Mouse (Mus musculus) cortical plate, adult 2 months (tissue): ENCODE results near the gene Krtap9-3.

Experiments used
- CTCF ChIP-seq: fragments of 200-500 bp; IDR thresholded peaks from 2 replicates; pipeline ENCODE4 v1.5.1; 2011; ENCODE audit warnings: mild to moderate bottlenecking, control low read depth, low read length; ENCODE audit not compliant: insufficient read depth; ENCODE audit errors: extremely low read depth
- POLR2A ChIP-seq: fragments of 200-500 bp; IDR thresholded peaks from 2 replicates; pipeline ENCODE4 v1.6.1; 2011; ENCODE audit warnings: mild to moderate bottlenecking, low read length, control low read depth; ENCODE audit not compliant: insufficient read depth; ENCODE audit errors: extremely low read depth

GRCm38 (mm10) chr11:99590981-99591380 lies 6.9 kb downstream of the Krtap9-3 start, which contains the start of gene Krtap1-3:
- TF ChIP-seq POLR2A (no peak), CTCF (no peak)
